Mouse (Mus musculus) E14TG2a.4 (cell line): ENCODE results near the gene Cpeb1.

Source experiments
- CTCF ChIP-seq: conservative IDR thresholded peaks from 2 replicates; pipeline ENCODE4 v1.5.1; 2014; ENCODE audit warnings: low read length
- NANOG ChIP-seq: IDR thresholded peaks from 2 replicates; pipeline ENCODE4 v1.6.1; 2014; ENCODE audit warnings: borderline replicate concordance, low read length, mixed read lengths
- POU5F1 ChIP-seq: IDR thresholded peaks from 2 replicates; pipeline ENCODE4 v1.6.1; 2014; ENCODE audit warnings: low read length, borderline replicate concordance

DNA sequence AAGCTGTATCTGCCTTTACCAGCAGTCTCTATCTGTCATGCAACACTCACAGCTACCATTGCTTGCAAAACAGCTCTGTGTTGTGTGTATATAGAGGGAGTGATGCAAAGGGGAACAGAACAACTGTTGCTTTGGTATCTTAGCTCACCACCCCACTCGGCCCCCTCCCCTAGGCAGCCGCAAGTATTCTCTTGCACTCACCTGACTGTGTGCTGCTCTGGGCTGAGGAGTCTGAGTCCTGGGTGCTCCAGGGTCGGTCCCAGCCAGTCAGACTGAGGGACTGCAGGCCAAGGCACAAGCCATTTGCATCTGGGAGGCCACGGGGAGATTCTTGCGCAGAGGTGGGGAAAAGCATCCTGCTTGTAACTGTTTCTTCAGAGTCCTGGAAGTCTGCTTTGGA, 83.5 kb downstream of the Cpeb1 start:
- TF ChIP-seq CTCF, result no peak
- TF ChIP-seq NANOG, result no peak
- TF ChIP-seq POU5F1, result no peak
